Mouse (Mus musculus) adrenal gland, postnatal 4 days (tissue): ENCODE data around the gene Cacna1e. TPM values are rescaled to one million over a fixed set of nuclear protein-coding genes. Genes with fewer than 3 reads are reported as not detected.

Experiments
- DNase-seq, 2 experiments: peaks; one replicate each; pipeline ENCODE4 v3.0.0; 2021 to 2022; ENCODE audit warnings: low spot score in 2 of 2, mixed read lengths in 2 of 2
- total RNA-seq, 2 experiments: library from RNA; stranded (reverse); gene quantifications; 2 replicates each; pipeline ENCODE4 v1.2.3; 2021

Gene Cacna1e
- total RNA-seq, 2 experiments from 2014 or later, result 2.6 to 2.9 TPM

- no peak for DNase-seq
Measured at GRCm38 (mm10) chr1:154532987-154533940, 351.0 kb downstream of the Cacna1e start.

GRCm38 (mm10) chr1:154529666-154530065 is 354.6 kb downstream of the Cacna1e start:
- DNase-seq, result no peak

- no peak for DNase-seq
Measured at GRCm38 (mm10) chr1:154528803-154529202, 355.5 kb downstream of the Cacna1e start.

- DNase-seq, result no peak
Measured at GRCm38 (mm10) chr1:154520715-154521114, 363.6 kb downstream of the Cacna1e start.

GRCm38 (mm10) chr1:154515350-154515749 is 369.0 kb downstream of the Cacna1e start:
- no peak for DNase-seq

- DNase-seq, result no peak
Measured at GRCm38 (mm10) chr1:154511736-154512135, 372.6 kb downstream of the Cacna1e start.

- DNase-seq, result no peak
Measured at GRCm38 (mm10) chr1:154504005-154504404, 380.3 kb downstream of the Cacna1e start.

GRCm38 (mm10) chr1:154500869-154501268 is 383.4 kb downstream of the Cacna1e start:
- DNase-seq, result no peak

GRCm38 (mm10) chr1:154500187-154500866 is 384.0 kb downstream of the Cacna1e start:
- DNase-seq, result no peak

GRCm38 (mm10) chr1:154498821-154499220 is 385.5 kb downstream of the Cacna1e start:
- DNase-seq, result no peak

- no peak for DNase-seq
Measured at GRCm38 (mm10) chr1:154491071-154491470, 393.2 kb downstream of the Cacna1e start.

- DNase-seq, result no peak
Measured at GRCm38 (mm10) chr1:154476671-154477070, 407.6 kb downstream of the Cacna1e start.

- no peak for DNase-seq
Measured at GRCm38 (mm10) chr1:154475706-154476105, 408.6 kb downstream of the Cacna1e start.

- no peak for DNase-seq
Measured at GRCm38 (mm10) chr1:154474156-154474555, 410.1 kb downstream of the Cacna1e start.

GRCm38 (mm10) chr1:154467265-154467664 is 417.0 kb downstream of the Cacna1e start:
- DNase-seq, result no peak

GRCm38 (mm10) chr1:154461521-154461920 is 422.8 kb downstream of the Cacna1e start:
- DNase-seq, result no peak

- DNase-seq, result no peak
Measured at GRCm38 (mm10) chr1:154460067-154460466, 424.2 kb downstream of the Cacna1e start.

GRCm38 (mm10) chr1:154458601-154459000 is 425.7 kb downstream of the Cacna1e start:
- no peak for DNase-seq

- DNase-seq, result no peak
Measured at GRCm38 (mm10) chr1:154450799-154451198, 433.5 kb downstream of the Cacna1e start.

- DNase-seq, result no peak
Measured at GRCm38 (mm10) chr1:154446456-154446855, 437.8 kb downstream of the Cacna1e start.

GRCm38 (mm10) chr1:154433520-154433919 is 450.8 kb downstream of the Cacna1e start:
- DNase-seq, result no peak

- DNase-seq, result no peak
Measured at GRCm38 (mm10) chr1:154433112-154433511, 451.2 kb downstream of the Cacna1e start.
